Mouse (Mus musculus): ENCODE measurements around the gene Xirp1. TPM values are rescaled to one million over a fixed set of nuclear protein-coding genes. Genes with fewer than 3 reads are reported as not detected.
"Not testable (repeated sequence)": the region's sequence is repeated elsewhere in the genome, so short reads cannot be mapped to it uniquely, and the experiment has no call there.

Gene Xirp1
- total RNA-seq, 2 experiments from 2014 or later = 125 to 136 TPM

- DNase-seq (ENCODE audit: low spot score) = no peak
- intact Hi-C loops (cut with DNase I) = loop anchor here (2.0 kb wide), 2 partner anchors 52 to 78 kb away; no protein-coding TSS in a partner anchor
Observed at GRCm38 (mm10) chr9:120021164-120021563, 2.2 kb downstream of the Xirp1 start.

GRCm38 (mm10) chr9:120020285-120020890, 3.0 kb downstream of the Xirp1 start:
- peak; percentile 39 for DNase-seq (ENCODE audit: low spot score)
- intact Hi-C loops (cut with DNase I) = loop anchor here (2.0 kb wide), 2 partner anchors 52 to 78 kb away; no protein-coding TSS in a partner anchor

GRCm38 (mm10) chr9:120016956-120017355, 6.4 kb downstream of the Xirp1 start:
- intact Hi-C loops (cut with DNase I) = no loop called here
- no peak for DNase-seq (ENCODE audit: low spot score)

- DNase-seq (ENCODE audit: low spot score) = no peak
- intact Hi-C loops (cut with DNase I) = loop anchor here (2.0 kb wide), 1 partner anchor 52 kb away; no protein-coding TSS in a partner anchor
Observed at GRCm38 (mm10) chr9:120014828-120015227, 8.6 kb downstream of the Xirp1 start.

- no peak for DNase-seq (ENCODE audit: low spot score)
- intact Hi-C loops (cut with DNase I) = no loop called here
Observed at GRCm38 (mm10) chr9:120013251-120013820, 10.1 kb downstream of the Xirp1 start.

- no peak for DNase-seq (ENCODE audit: low spot score)
Observed at GRCm38 (mm10) chr9:120012781-120013180, 10.6 kb downstream of the Xirp1 start.

GRCm38 (mm10) chr9:120012161-120012560, 11.2 kb downstream of the Xirp1 start:
- DNase-seq (ENCODE audit: low spot score); intact Hi-C loops (cut with DNase I): not testable (repeated sequence)

More at GRCm38 (mm10) chr9:120012781-120013180, 10.6 kb downstream of the Xirp1 start:
- intact Hi-C loops (cut with DNase I) = no loop called here

- peak; percentile 51 for DNase-seq (ENCODE audit: low spot score)
- intact Hi-C loops (cut with DNase I) = loop anchor here (2.0 kb wide), 1 partner anchor 29 kb away; no protein-coding TSS in a partner anchor
Observed at GRCm38 (mm10) chr9:120011533-120011932, 11.9 kb downstream of the Xirp1 start.

GRCm38 (mm10) chr9:120010781-120011511, 12.5 kb downstream of the Xirp1 start:
- peak; percentile 96 for DNase-seq (ENCODE audit: low spot score)
- intact Hi-C loops (cut with DNase I) = loop anchor here (2.0 kb wide), 1 partner anchor 28 kb away; no protein-coding TSS in a partner anchor

- no peak for DNase-seq (ENCODE audit: low spot score)
- intact Hi-C loops (cut with DNase I) = loop anchor here (2.0 kb wide), 1 partner anchor 27 kb away; no protein-coding TSS in a partner anchor
Observed at GRCm38 (mm10) chr9:120009871-120010270, 13.5 kb downstream of the Xirp1 start.

- intact Hi-C loops (cut with DNase I) = no loop called here
Observed at GRCm38 (mm10) chr9:120009226-120009841, 14.1 kb downstream of the Xirp1 start.

GRCm38 (mm10) chr9:120007833-120008232, 15.6 kb downstream of the Xirp1 start:
- no peak for DNase-seq (ENCODE audit: low spot score)
- intact Hi-C loops (cut with DNase I) = no loop called here

More at GRCm38 (mm10) chr9:120009226-120009841, 14.1 kb downstream of the Xirp1 start:
- DNase-seq (ENCODE audit: low spot score) = no peak

GRCm38 (mm10) chr9:120005936-120006335, 17.5 kb downstream of the Xirp1 start:
- intact Hi-C loops (cut with DNase I) = no loop called here
- DNase-seq (ENCODE audit: low spot score) = no peak

GRCm38 (mm10) chr9:120002893-120003292, 20.5 kb downstream of the Xirp1 start:
- intact Hi-C loops (cut with DNase I) = no loop called here
- no peak for DNase-seq (ENCODE audit: low spot score)

- peak; percentile 90 for DNase-seq (ENCODE audit: low spot score)
- intact Hi-C loops (cut with DNase I) = loop anchor here (2.0 kb wide), 1 partner anchor 17 kb away; the partner anchor contains the start of gene Csrnp1
Observed at GRCm38 (mm10) chr9:120001945-120002725, 21.3 kb downstream of the Xirp1 start.

GRCm38 (mm10) chr9:120000761-120001160, 22.6 kb downstream of the Xirp1 start:
- intact Hi-C loops (cut with DNase I) = loop anchor here (2.0 kb wide), 1 partner anchor 16 kb away; the partner anchor contains the start of gene Csrnp1
- no peak for DNase-seq (ENCODE audit: low spot score)

- peak; percentile 54 for DNase-seq (ENCODE audit: low spot score)
- intact Hi-C loops (cut with DNase I) = loop anchor here (2.0 kb wide), 1 partner anchor 15 kb away; the partner anchor contains the start of gene Csrnp1
Observed at GRCm38 (mm10) chr9:119999636-120000035, 23.8 kb downstream of the Xirp1 start.

- intact Hi-C loops (cut with DNase I) = no loop called here
Observed at GRCm38 (mm10) chr9:119998776-119999175, 24.6 kb downstream of the Xirp1 start.

GRCm38 (mm10) chr9:119996080-119996479, 27.3 kb downstream of the Xirp1 start:
- intact Hi-C loops (cut with DNase I) = no loop called here
- DNase-seq (ENCODE audit: low spot score) = no peak

More at GRCm38 (mm10) chr9:119998776-119999175, 24.6 kb downstream of the Xirp1 start:
- DNase-seq (ENCODE audit: low spot score) = no peak
